Mouse (Mus musculus): ENCODE measurements around the gene Olfr974. TPM values are rescaled to one million over a fixed set of nuclear protein-coding genes. Genes with fewer than 3 reads are reported as not detected.

The Olfr974 gene
- polyA plus RNA-seq, 1 experiment from 2014 or later: not detected

DNA sequence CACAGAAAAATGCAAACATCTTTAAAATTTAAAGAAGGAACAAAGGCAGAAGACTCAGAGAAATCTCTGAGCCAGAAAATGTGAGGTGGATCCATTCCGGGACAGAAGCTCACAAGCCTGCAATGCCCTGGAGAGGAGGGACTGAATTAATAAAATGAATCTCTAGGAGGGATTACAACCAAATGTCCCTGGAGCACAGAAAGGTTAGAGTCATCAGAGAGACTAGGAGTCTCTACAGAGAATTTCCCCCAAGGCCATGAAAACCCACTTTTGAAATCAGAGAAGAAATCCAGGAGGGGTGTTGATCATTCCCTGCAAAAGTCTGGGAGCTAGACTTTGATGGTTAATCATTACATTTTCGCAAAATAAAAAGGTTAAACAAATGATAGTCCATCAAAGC is 54.5 kb downstream of the Olfr974 start, which contains the start of gene Olfr978:
TSS of gene Olfr978 (plus strand) at position 301 of the 400 bp plus-strand sequence.
- H3K4me3 ChIP-seq (replicated peaks; ENCODE audit: low read length): no peak within 1 kb of the TSS
- no peaks in the 10 kb centered on the region for H3K4me1 ChIP-seq (replicated peaks; ENCODE audit: control insufficient read depth, insufficient read depth, low read length)
- no peaks in the 10 kb centered on the region for H3K9me3 ChIP-seq (ENCODE audit: control insufficient read depth, low read length)
- H3K36me3 ChIP-seq (replicated peaks; ENCODE audit: control insufficient read depth, insufficient read depth): no peaks in the 10 kb centered on the region
- WGBS: 88% methylated on average over 2 of the region's 2 CpGs
- H3K27ac ChIP-seq: no peak within 1 kb of the TSS
- H3K9ac ChIP-seq: no peak within 1 kb of the TSS
- no peaks in the 10 kb centered on the region for H3K27me3 ChIP-seq (ENCODE audit: control insufficient read depth, insufficient read depth, low read length)
- ATAC-seq (ENCODE audit: low FRiP score) (no peak), DNase-seq (ENCODE audit: low spot score) (no peak)
- H3K4me2 ChIP-seq (replicated peaks): no peak within 1 kb of the TSS

Other genes starting within 250 kb of the Olfr974 start
- not detected in 2 replicates for gene Olfr149, start 230.4 kb upstream of the Olfr974 start, polyA plus RNA-seq (2014; fragmentation: Nextera tagmentation; extraction: Ambion mirVana)
- gene Olfr965, start 226.1 kb upstream of the Olfr974 start, polyA plus RNA-seq (2014; fragmentation: Nextera tagmentation; extraction: Ambion mirVana): not detected in 2 replicates
- not detected in 2 replicates for gene Olfr150, start 206.5 kb upstream of the Olfr974 start, polyA plus RNA-seq (2014; fragmentation: Nextera tagmentation; extraction: Ambion mirVana)
- not detected in 2 replicates for gene Olfr967, start 191.3 kb upstream of the Olfr974 start, polyA plus RNA-seq (2014; fragmentation: Nextera tagmentation; extraction: Ambion mirVana)
- gene Olfr968, start 154.2 kb upstream of the Olfr974 start, polyA plus RNA-seq (2014; fragmentation: Nextera tagmentation; extraction: Ambion mirVana): not detected in 2 replicates
- not detected in 2 replicates for gene Olfr969, start 146.6 kb upstream of the Olfr974 start, polyA plus RNA-seq (2014; fragmentation: Nextera tagmentation; extraction: Ambion mirVana)
- not detected in 2 replicates for gene Olfr970, start 128.6 kb upstream of the Olfr974 start, polyA plus RNA-seq (2014; fragmentation: Nextera tagmentation; extraction: Ambion mirVana)
- not detected in 2 replicates for gene Olfr971, start 100.6 kb upstream of the Olfr974 start, polyA plus RNA-seq (2014; fragmentation: Nextera tagmentation; extraction: Ambion mirVana)
- not detected in 2 replicates for gene Olfr972, start 71.1 kb upstream of the Olfr974 start, polyA plus RNA-seq (2014; fragmentation: Nextera tagmentation; extraction: Ambion mirVana)
- not detected in 2 replicates for gene Olfr229, start 30.2 kb upstream of the Olfr974 start, polyA plus RNA-seq (2014; fragmentation: Nextera tagmentation; extraction: Ambion mirVana)
- gene Olfr975, start 14.5 kb downstream of the Olfr974 start, polyA plus RNA-seq (2014; fragmentation: Nextera tagmentation; extraction: Ambion mirVana): not detected in 2 replicates
- not detected in 2 replicates for gene Olfr976, start 23.6 kb downstream of the Olfr974 start, polyA plus RNA-seq (2014; fragmentation: Nextera tagmentation; extraction: Ambion mirVana)
- not detected in 2 replicates for gene Olfr978, start 54.6 kb downstream of the Olfr974 start, polyA plus RNA-seq (2014; fragmentation: Nextera tagmentation; extraction: Ambion mirVana)
- gene Olfr979, start 66.0 kb downstream of the Olfr974 start, polyA plus RNA-seq (2014; fragmentation: Nextera tagmentation; extraction: Ambion mirVana): not detected in 2 replicates
- gene Olfr980, start 72.1 kb downstream of the Olfr974 start, polyA plus RNA-seq (2014; fragmentation: Nextera tagmentation; extraction: Ambion mirVana): not detected in 2 replicates
- not detected in 2 replicates for gene Olfr981, start 84.0 kb downstream of the Olfr974 start, polyA plus RNA-seq (2014; fragmentation: Nextera tagmentation; extraction: Ambion mirVana)
- gene Olfr982, start 136.3 kb downstream of the Olfr974 start, polyA plus RNA-seq (2014; fragmentation: Nextera tagmentation; extraction: Ambion mirVana): not detected in 2 replicates
- not detected in 2 replicates for gene Olfr983, start 156.1 kb downstream of the Olfr974 start, polyA plus RNA-seq (2014; fragmentation: Nextera tagmentation; extraction: Ambion mirVana)
- not detected in 2 replicates for gene Olfr984, start 176.7 kb downstream of the Olfr974 start, polyA plus RNA-seq (2014; fragmentation: Nextera tagmentation; extraction: Ambion mirVana)
- gene Olfr985, start 192.7 kb downstream of the Olfr974 start, polyA plus RNA-seq (2014; fragmentation: Nextera tagmentation; extraction: Ambion mirVana): not detected in 2 replicates
- not detected in 2 replicates for gene Tmem225, start 210.6 kb downstream of the Olfr974 start, polyA plus RNA-seq (2014; fragmentation: Nextera tagmentation; extraction: Ambion mirVana)
- gene Olfr986, start 243.4 kb downstream of the Olfr974 start, polyA plus RNA-seq (2014; fragmentation: Nextera tagmentation; extraction: Ambion mirVana): not detected in 2 replicates